In the genomic region with DNA sequence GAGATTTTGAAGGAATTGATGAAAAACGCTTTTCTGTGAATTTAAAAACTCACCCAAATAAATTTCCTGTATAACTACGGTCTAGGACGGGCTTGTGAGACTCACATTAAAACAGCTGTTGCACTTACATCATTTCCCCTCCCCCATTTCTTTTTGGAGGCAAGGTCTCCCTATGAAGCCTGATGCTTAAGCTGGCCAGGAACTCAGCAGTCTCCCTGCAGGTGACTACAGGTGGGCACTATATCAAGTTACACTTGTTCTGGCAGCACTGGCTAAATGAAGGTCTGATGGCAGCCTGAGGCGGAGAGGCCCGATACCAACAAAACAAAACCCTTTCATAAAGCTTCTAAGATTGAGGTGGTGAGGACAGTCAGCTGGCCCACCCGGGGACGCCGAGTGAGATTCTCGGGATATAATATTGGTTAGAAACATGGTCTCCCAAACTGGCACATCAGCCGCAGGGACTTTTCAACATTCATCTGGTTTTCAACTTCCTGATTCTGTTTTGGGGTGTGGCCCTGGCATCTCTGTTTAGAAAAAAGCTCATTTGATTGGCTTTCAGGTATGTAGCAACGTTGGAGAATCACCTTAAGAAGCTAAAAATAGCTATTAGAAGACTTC, we compare ENCODE assay signal across 8 mouse cellular contexts. TPM values are rescaled to one million over a fixed set of nuclear protein-coding genes. Genes with fewer than 3 reads are reported as not detected.
DNase-seq lines count a peak whose midpoint lies in the region; ATAC-seq lines count a peak whose summit lies in the region.

No protein-coding gene starts in this region.

- no peaks in the 10 kb centered on the region for H3K9me3 ChIP-seq in embryonic facial prominence, embryonic 13.5 days
- H3K9me3 ChIP-seq in limb, embryonic 12.5 days = no peaks in the 10 kb centered on the region

- peaks cover 16% of the 10 kb centered on the region for H3K4me1 ChIP-seq in embryonic facial prominence, embryonic 13.5 days
- peaks cover 17% of the 10 kb centered on the region for H3K4me1 ChIP-seq in limb, embryonic 12.5 days (replicated peaks)

- peak overlapping the region; percentile 98 for H3K9ac ChIP-seq in embryonic facial prominence, embryonic 13.5 days
- peak overlapping the region; percentile 99 for H3K9ac ChIP-seq in limb, embryonic 12.5 days (replicated peaks)

- peak overlapping the region; percentile 100 for H3K4me3 ChIP-seq in embryonic facial prominence, embryonic 13.5 days
- peak overlapping the region; percentile 99 for H3K4me3 ChIP-seq in limb, embryonic 12.5 days (replicated peaks)

- no peak for ATAC-seq in embryonic facial prominence, embryonic 13.5 days (ENCODE audit: insufficient number of reproducible peaks, insufficient read depth, low FRiP score, low TSS enrichment, low read depth)
- ATAC-seq in limb, embryonic 12.5 days (ENCODE audit: insufficient number of reproducible peaks, insufficient read depth, low FRiP score, low TSS enrichment, low read depth) = no peak; the same call in 1 of the 2 replicates
- ATAC-seq in monocyte, adult 5-6 weeks (replicated peaks; ENCODE audit: insufficient number of reproducible peaks, low FRiP score, low TSS enrichment, poor library complexity, severe bottlenecking) = peak; percentile 54

- intact Hi-C loops in left cerebral cortex, postnatal 14 days (cut with DNase I) = no loop called here
- intact Hi-C loops in left cerebral cortex, postnatal 36 days (cut with DNase I) = loop anchor here (10.0 kb wide), 1 partner anchor 104 kb away; a partner anchor contains a TSS

- peaks cover 8% of the 10 kb centered on the region for H3K36me3 ChIP-seq in embryonic facial prominence, embryonic 13.5 days
- peaks cover 17% of the 10 kb centered on the region for H3K36me3 ChIP-seq in limb, embryonic 12.5 days

- no peaks in the 10 kb centered on the region for H3K27me3 ChIP-seq in embryonic facial prominence, embryonic 13.5 days
- H3K27me3 ChIP-seq in limb, embryonic 12.5 days = no peaks in the 10 kb centered on the region

- WGBS in embryonic facial prominence, embryonic 13.5 days = 4% methylated on average over 11 of the region's 11 CpGs
- 4% methylated on average over 11 of the region's 11 CpGs for WGBS in limb, embryonic 12.5 days

- peak overlapping the region; percentile 70 for H3K4me2 ChIP-seq in embryonic facial prominence, embryonic 13.5 days
- peak overlapping the region; percentile 92 for H3K4me2 ChIP-seq in limb, embryonic 12.5 days

- peak overlapping the region; percentile 97 for H3K27ac ChIP-seq in embryonic facial prominence, embryonic 13.5 days
- peak overlapping the region; percentile 98 for H3K27ac ChIP-seq in limb, embryonic 12.5 days

- peak; percentile 9 to 18 for DNase-seq in left cerebral cortex, postnatal 14 days (ENCODE audit: low spot score in 2 of 2)
- DNase-seq in left cerebral cortex, postnatal 36 days (ENCODE audit: low spot score in 2 of 2) = no peak
- peak; percentile 7 for DNase-seq in WW6 (ENCODE audit: low read depth, low spot score)
- peak; percentile 9 for DNase-seq in heart, postnatal 4 days
- DNase-seq in yolk sac, embryonic 10.5 days (ENCODE audit: low spot score) = no peak

RNA-seq across cellular contexts. Expression of a gene that starts 0.4 kb away (rescaled TPM):
- total RNA-seq in left cerebral cortex, postnatal 14 days (2021) = 10 to 100 TPM; 54.5 to 55.0 TPM
- total RNA-seq in left cerebral cortex, postnatal 36 days (2021) = 10 to 100 TPM; 48.2 to 59.1 TPM
- polyA plus RNA-seq in embryonic facial prominence, embryonic 13.5 days (2015; fragmentation: Nextera tagmentation; extraction: Ambion mirVana) = 34.2 and 37.6 TPM in 2 replicates
- 10 to 100 TPM; 24.3 to 25.1 TPM for total RNA-seq in heart, postnatal 4 days (2021)
- 43.7 and 44.0 TPM in 2 replicates for polyA plus RNA-seq in limb, embryonic 12.5 days (2016; fragmentation: Nextera tagmentation; extraction: Ambion mirVana)
- 64.4 to 86.5 TPM (median 75.6 TPM) in 3 replicates for total RNA-seq in monocyte, adult 5-6 weeks (2017)

Comparison
In these comparisons a context has a peak if more than half of its experiments do, and no peak if none do; other contexts are left out.
1. DNase-seq: peak in left cerebral cortex, postnatal 14 days (2 of 2), WW6 (single experiment) and heart, postnatal 4 days (single experiment); none in left cerebral cortex, postnatal 36 days (0 of 2) and yolk sac, embryonic 10.5 days (single experiment).